Mouse (Mus musculus): ENCODE measurements around the gene Rhbdf2.
"Not testable (repeated sequence)": the region's sequence is repeated elsewhere in the genome, so short reads cannot be mapped to it uniquely, and the experiment has no call there.

Gene Rhbdf2

GRCm38 (mm10) chr11:116626299-116627071, at the start of gene Rhbdf2:
Rhbdf2 (minus strand) TSS chr11:116627019.
- DNase-seq (ENCODE audit: low spot score) = no peak

- no peak for DNase-seq (ENCODE audit: low spot score)
Measured at GRCm38 (mm10) chr11:116676175-116676976, 49.6 kb upstream of the Rhbdf2 start.

GRCm38 (mm10) chr11:116675429-116675828, 48.6 kb upstream of the Rhbdf2 start:
- DNase-seq (ENCODE audit: low spot score) = not testable (repeated sequence)

- no peak for DNase-seq (ENCODE audit: low spot score)
Measured at GRCm38 (mm10) chr11:116674616-116675379, 48.0 kb upstream of the Rhbdf2 start.

GRCm38 (mm10) chr11:116673410-116673809, 46.6 kb upstream of the Rhbdf2 start:
- DNase-seq (ENCODE audit: low spot score) = no peak

- DNase-seq (ENCODE audit: low spot score) = no peak
Measured at GRCm38 (mm10) chr11:116672595-116672994, 45.8 kb upstream of the Rhbdf2 start.

- DNase-seq (ENCODE audit: low spot score) = no peak
Measured at GRCm38 (mm10) chr11:116671845-116672434, 45.1 kb upstream of the Rhbdf2 start.

GRCm38 (mm10) chr11:116671112-116671844, 44.5 kb upstream of the Rhbdf2 start:
- peak; percentile 99 for DNase-seq (ENCODE audit: low spot score)

GRCm38 (mm10) chr11:116670386-116670785, 43.6 kb upstream of the Rhbdf2 start:
- no peak for DNase-seq (ENCODE audit: low spot score)

- no peak for DNase-seq (ENCODE audit: low spot score)
Measured at GRCm38 (mm10) chr11:116669787-116670365, 43.1 kb upstream of the Rhbdf2 start.

- no peak for DNase-seq (ENCODE audit: low spot score)
Measured at GRCm38 (mm10) chr11:116669316-116669715, 42.5 kb upstream of the Rhbdf2 start.

- DNase-seq (ENCODE audit: low spot score) = no peak
Measured at GRCm38 (mm10) chr11:116668839-116669238, 42.0 kb upstream of the Rhbdf2 start.

GRCm38 (mm10) chr11:116668381-116668825, 41.6 kb upstream of the Rhbdf2 start:
- DNase-seq (ENCODE audit: low spot score) = no peak

- DNase-seq (ENCODE audit: low spot score) = no peak
Measured at GRCm38 (mm10) chr11:116667930-116668329, 41.1 kb upstream of the Rhbdf2 start.

- not testable (repeated sequence) for DNase-seq (ENCODE audit: low spot score)
Measured at GRCm38 (mm10) chr11:116667012-116667411, 40.2 kb upstream of the Rhbdf2 start.

- no peak for DNase-seq (ENCODE audit: low spot score)
Measured at GRCm38 (mm10) chr11:116666566-116666965, 39.7 kb upstream of the Rhbdf2 start.

GRCm38 (mm10) chr11:116665289-116665688, 38.5 kb upstream of the Rhbdf2 start:
- DNase-seq (ENCODE audit: low spot score) = no peak

GRCm38 (mm10) chr11:116661948-116662377, 35.1 kb upstream of the Rhbdf2 start:
- DNase-seq (ENCODE audit: low spot score) = no peak

- no peak for DNase-seq (ENCODE audit: low spot score)
Measured at GRCm38 (mm10) chr11:116661291-116661947, 34.6 kb upstream of the Rhbdf2 start.

GRCm38 (mm10) chr11:116660181-116660580, 33.4 kb upstream of the Rhbdf2 start:
- no peak for DNase-seq (ENCODE audit: low spot score)
